Mouse (Mus musculus) lung, adult 2 months (tissue): ENCODE results near the gene Tpgs1.

Experiments
- CTCF ChIP-seq: fragments of 200-500 bp; IDR thresholded peaks from 2 replicates; pipeline ENCODE4 v1.5.1; 2011; ENCODE audit warnings: mild to moderate bottlenecking, low read length, control low read depth; ENCODE audit not compliant: insufficient read depth
- POLR2A ChIP-seq: fragments of 200-500 bp; IDR thresholded peaks from 2 replicates; pipeline ENCODE4 v1.6.1; 2011; ENCODE audit warnings: low read depth, mild to moderate bottlenecking, control low read depth, low read length, borderline replicate concordance; ENCODE audit errors: extremely low read depth

- TF ChIP-seq POLR2A (no peak), CTCF (no peak)
These were observed 32.4 kb downstream of the Tpgs1 start for GRCm38 (mm10) chr10:79701443-79702129.
